Mouse (Mus musculus) neural tube, embryonic 13.5 days (tissue): ENCODE data around the gene 2510039O18Rik. TPM values are rescaled to one million over a fixed set of nuclear protein-coding genes. Genes with fewer than 3 reads are reported as not detected.

Experiments used
- ATAC-seq: fragments of 200-750 bp; cut with Nextera tagmentation; 2 replicates; pipeline ENCODE4 v1.8.0; 2017; ENCODE audit warnings: low read depth, mild to moderate bottlenecking, moderate TSS enrichment, moderate library complexity
- H3K27ac ChIP-seq: fragments of 300-500 bp; sonication (generic); replicated peaks from 2 replicates; pipeline ENCODE4 v1.5.1; 2015; ENCODE audit warnings: moderate library complexity, mild to moderate bottlenecking, inconsistent platforms
- H3K27me3 ChIP-seq: fragments of 300-500 bp; sonication (generic); 2 replicates; pipeline ENCODE4 v1.6.1; 2015; ENCODE audit warnings: mild to moderate bottlenecking, inconsistent platforms
- H3K36me3 ChIP-seq: fragments of 300-500 bp; sonication (generic); 2 replicates; pipeline ENCODE4 v1.6.1; 2015; ENCODE audit warnings: mild to moderate bottlenecking, inconsistent platforms
- H3K4me1 ChIP-seq: fragments of 300-500 bp; sonication (generic); replicated peaks from 2 replicates; pipeline ENCODE4 v1.6.1; 2015; ENCODE audit warnings: inconsistent platforms
- H3K4me2 ChIP-seq: fragments of 300-500 bp; sonication (generic); 2 replicates; pipeline ENCODE4 v1.6.1; 2015; ENCODE audit warnings: inconsistent platforms, mild to moderate bottlenecking, moderate library complexity
- H3K4me3 ChIP-seq: fragments of 300-500 bp; sonication (generic); 2 replicates; pipeline ENCODE4 v1.5.1; 2015; ENCODE audit warnings: mild to moderate bottlenecking, inconsistent platforms
- H3K9ac ChIP-seq: fragments of 300-500 bp; sonication (generic); 2 replicates; pipeline ENCODE4 v1.6.1; 2015; ENCODE audit warnings: moderate library complexity, mild to moderate bottlenecking, inconsistent platforms
- H3K9me3 ChIP-seq: fragments of 300-500 bp; sonication (generic); 2 replicates; pipeline ENCODE4 v1.6.1; 2016; ENCODE audit warnings: inconsistent platforms
- WGBS: fragments of 180-500 bp; shearing (Covaris S2); methylation state at CpG from one replicate; pipeline ENCODE4 v1.1.7; 2015; 5-methylcytosine and 5-hydroxymethylcytosine counted together
- polyA plus RNA-seq: library from polyadenylated mRNA; unstranded; fragments of >200 nt; fragmentation: Nextera tagmentation; extraction: Ambion mirVana; gene quantifications from 2 replicates; pipeline ENCODE4 v1.2.1, GENCODE M21; 2015

2510039O18Rik gene
- polyA plus RNA-seq, 1 experiment from 2014 or later = 14.7 TPM

GRCm38 (mm10) chr4:147937486-147937885 is 3.2 kb upstream of the 2510039O18Rik start:
- Histone ChIP-seq H3K4me3 (no peak overlapping the region), H3K9me3 (no peaks in the 10 kb centered on the region), H3K9ac (no peak overlapping the region), H3K4me1 (peaks cover 25% of the 10 kb centered on the region), H3K4me2 (no peak overlapping the region), H3K36me3 (no peaks in the 10 kb centered on the region), H3K27ac (no peak overlapping the region), H3K27me3 (no peaks in the 10 kb centered on the region)
- ATAC-seq = no peak
- 55% methylated on average over 5 of the region's 5 CpGs for WGBS

GRCm38 (mm10) chr4:147938148-147939096 is 2.3 kb upstream of the 2510039O18Rik start:
- peak overlapping the region; percentile 84; the same call in 1 of the 2 replicates for H3K27ac ChIP-seq
- no peak overlapping the region for H3K9ac ChIP-seq
- H3K4me2 ChIP-seq = no peak overlapping the region
- H3K36me3 ChIP-seq = peaks cover 6% of the 10 kb centered on the region
- H3K27me3 ChIP-seq = no peaks in the 10 kb centered on the region
- H3K9me3 ChIP-seq = no peaks in the 10 kb centered on the region
- WGBS = 70% methylated on average over 14 of the region's 14 CpGs
- H3K4me3 ChIP-seq = no peak overlapping the region
- peaks cover 34% of the 10 kb centered on the region for H3K4me1 ChIP-seq
- ATAC-seq = no peak

GRCm38 (mm10) chr4:147940111-147940510 is 584 bp upstream of the 2510039O18Rik start:
- H3K9me3 ChIP-seq = no peaks in the 10 kb centered on the region
- no peak for ATAC-seq
- peak overlapping the region; percentile 84 for H3K27ac ChIP-seq
- H3K4me2 ChIP-seq = peak overlapping the region; percentile 100
- peaks cover 23% of the 10 kb centered on the region for H3K36me3 ChIP-seq
- H3K9ac ChIP-seq = no peak overlapping the region
- H3K27me3 ChIP-seq = no peaks in the 10 kb centered on the region
- WGBS = 43% methylated on average over 9 of the region's 9 CpGs
- H3K4me3 ChIP-seq = peak overlapping the region; percentile 94
- H3K4me1 ChIP-seq = peaks cover 38% of the 10 kb centered on the region

- Histone ChIP-seq H3K27me3 (no peaks in the 10 kb centered on the region), H3K36me3 (peaks cover 35% of the 10 kb centered on the region), H3K9ac (peak overlapping the region; percentile 94), H3K9me3 (no peaks in the 10 kb centered on the region), H3K4me3 (peak overlapping the region; percentile 94), H3K4me2 (peak overlapping the region; percentile 100), H3K4me1 (peaks cover 36% of the 10 kb centered on the region), H3K27ac (peak overlapping the region; percentile 79)
- 7% methylated on average over 88 of the region's 88 CpGs for WGBS
- ATAC-seq = peak; percentile 63
Measured at GRCm38 (mm10) chr4:147941045-147942020, 638 bp downstream of the 2510039O18Rik start.

- Histone ChIP-seq H3K27me3 (no peaks in the 10 kb centered on the region), H3K4me3 (no peak overlapping the region), H3K4me1 (peaks cover 41% of the 10 kb centered on the region), H3K4me2 (peak overlapping the region; percentile 100), H3K27ac (no peak overlapping the region), H3K9ac (no peak overlapping the region), H3K36me3 (peaks cover 52% of the 10 kb centered on the region), H3K9me3 (no peaks in the 10 kb centered on the region)
- no peak for ATAC-seq
- 100% methylated on average over 1 of the region's 1 CpGs for WGBS
Measured at GRCm38 (mm10) chr4:147943005-147943404, 2.3 kb downstream of the 2510039O18Rik start.

GRCm38 (mm10) chr4:147947511-147947910 is 6.8 kb downstream of the 2510039O18Rik start:
- ATAC-seq = no peak
- no peak overlapping the region for H3K9ac ChIP-seq
- H3K4me3 ChIP-seq = no peak overlapping the region
- H3K27me3 ChIP-seq = no peaks in the 10 kb centered on the region
- peaks cover 23% of the 10 kb centered on the region for H3K4me1 ChIP-seq
- no peak overlapping the region for H3K4me2 ChIP-seq
- H3K27ac ChIP-seq = no peak overlapping the region
- 44% methylated on average over 1 of the region's 2 CpGs for WGBS
- H3K9me3 ChIP-seq = no peaks in the 10 kb centered on the region
- H3K36me3 ChIP-seq = peaks cover 78% of the 10 kb centered on the region

- H3K36me3 ChIP-seq = peaks cover 23% of the 10 kb centered on the region
- H3K4me3 ChIP-seq = no peak overlapping the region
- H3K27me3 ChIP-seq = no peaks in the 10 kb centered on the region
- 15% methylated on average over 4 of the region's 4 CpGs for WGBS
- no peak for ATAC-seq
- no peak overlapping the region for H3K9ac ChIP-seq
- H3K4me1 ChIP-seq = no peaks in the 10 kb centered on the region
- no peak overlapping the region for H3K4me2 ChIP-seq
- no peak overlapping the region for H3K27ac ChIP-seq
- H3K9me3 ChIP-seq = no peaks in the 10 kb centered on the region
Measured at GRCm38 (mm10) chr4:147953590-147953989, 12.9 kb downstream of the 2510039O18Rik start.

- no peak overlapping the region for H3K4me3 ChIP-seq
- no peak for ATAC-seq
- H3K36me3 ChIP-seq = peaks cover 3% of the 10 kb centered on the region; the same call in 1 of the 2 replicates
- no peaks in the 10 kb centered on the region for H3K9me3 ChIP-seq
- H3K4me1 ChIP-seq = no peaks in the 10 kb centered on the region
- H3K27ac ChIP-seq = no peak overlapping the region
- H3K4me2 ChIP-seq = no peak overlapping the region
- no peaks in the 10 kb centered on the region for H3K27me3 ChIP-seq
- no peak overlapping the region for H3K9ac ChIP-seq
- 35% methylated on average over 11 of the region's 11 CpGs for WGBS
Measured at GRCm38 (mm10) chr4:147957141-147957540, 16.4 kb downstream of the 2510039O18Rik start.

GRCm38 (mm10) chr4:147959881-147960831 is 19.5 kb downstream of the 2510039O18Rik start:
- peak; percentile 78; the same call in 1 of the 2 replicates for ATAC-seq
- Histone ChIP-seq H3K9me3 (no peaks in the 10 kb centered on the region), H3K4me2 (no peak overlapping the region), H3K4me3 (no peak overlapping the region), H3K36me3 (no peaks in the 10 kb centered on the region), H3K4me1 (no peaks in the 10 kb centered on the region), H3K27ac (no peak overlapping the region), H3K9ac (no peak overlapping the region), H3K27me3 (no peaks in the 10 kb centered on the region)
- 44% methylated on average over 6 of the region's 6 CpGs for WGBS

- 61% methylated on average over 6 of the region's 6 CpGs for WGBS
- Histone ChIP-seq H3K9ac (no peak overlapping the region), H3K27me3 (no peaks in the 10 kb centered on the region), H3K4me2 (no peak overlapping the region), H3K36me3 (no peaks in the 10 kb centered on the region), H3K4me1 (no peaks in the 10 kb centered on the region), H3K27ac (no peak overlapping the region), H3K4me3 (no peak overlapping the region), H3K9me3 (no peaks in the 10 kb centered on the region)
- no peak for ATAC-seq
Measured at GRCm38 (mm10) chr4:147962781-147963180, 22.1 kb downstream of the 2510039O18Rik start.

GRCm38 (mm10) chr4:147963623-147964022 is 22.9 kb downstream of the 2510039O18Rik start:
- Histone ChIP-seq H3K4me3 (no peak overlapping the region), H3K4me2 (no peak overlapping the region), H3K4me1 (no peaks in the 10 kb centered on the region), H3K36me3 (no peaks in the 10 kb centered on the region), H3K27me3 (no peaks in the 10 kb centered on the region), H3K9me3 (no peaks in the 10 kb centered on the region), H3K9ac (no peak overlapping the region), H3K27ac (no peak overlapping the region)
- 87% methylated on average over 15 of the region's 15 CpGs for WGBS
- no peak for ATAC-seq
